Mouse (Mus musculus) 3134 (cell line): ENCODE results near the gene Fam83b.
A peak's percentile ranks its signal among the peaks of the same experiment; 100 is the strongest.

Source experiments
- DNase-seq: peaks from one replicate; pipeline ENCODE4 v3.0.0-alpha.2; 2011; ENCODE audit warnings: low spot score; ENCODE audit not compliant: insufficient read length; ENCODE audit errors: extremely low read depth

Fam83b gene

GRCm38 (mm10) chr9:76566515-76567280, at the start of gene Fam83b:
Gene Fam83b, minus strand, starts transcription at chr9:76567116.
- DNase-seq = peak; percentile 1

- DNase-seq = no peak
Observed at GRCm38 (mm10) chr9:76614165-76614564, 47.2 kb upstream of the Fam83b start.

GRCm38 (mm10) chr9:76603744-76604143, 36.8 kb upstream of the Fam83b start:
- DNase-seq = no peak

- no peak for DNase-seq
Observed at GRCm38 (mm10) chr9:76602874-76603273, 36.0 kb upstream of the Fam83b start.

GRCm38 (mm10) chr9:76597395-76597794, 30.5 kb upstream of the Fam83b start:
- DNase-seq = no peak

- no peak for DNase-seq
Observed at GRCm38 (mm10) chr9:76593841-76594240, 26.9 kb upstream of the Fam83b start.

GRCm38 (mm10) chr9:76583943-76584342, 17.0 kb upstream of the Fam83b start:
- no peak for DNase-seq

- no peak for DNase-seq
Observed at GRCm38 (mm10) chr9:76581966-76582365, 15.1 kb upstream of the Fam83b start.

- peak; percentile 1 for DNase-seq
Observed at GRCm38 (mm10) chr9:76567281-76567655, 352 bp upstream of the Fam83b start.

GRCm38 (mm10) chr9:76565656-76566055, 1.3 kb downstream of the Fam83b start:
- DNase-seq = no peak

GRCm38 (mm10) chr9:76564071-76564470, 2.8 kb downstream of the Fam83b start:
- no peak for DNase-seq

- no peak for DNase-seq
Observed at GRCm38 (mm10) chr9:76562794-76563193, 4.1 kb downstream of the Fam83b start.

GRCm38 (mm10) chr9:76559240-76559639, 7.7 kb downstream of the Fam83b start:
- DNase-seq = no peak

GRCm38 (mm10) chr9:76553758-76554157, 13.2 kb downstream of the Fam83b start:
- DNase-seq = no peak

- no peak for DNase-seq
Observed at GRCm38 (mm10) chr9:76553115-76553514, 13.8 kb downstream of the Fam83b start.

- no peak for DNase-seq
Observed at GRCm38 (mm10) chr9:76546714-76547113, 20.2 kb downstream of the Fam83b start.

GRCm38 (mm10) chr9:76540684-76541083, 26.2 kb downstream of the Fam83b start:
- DNase-seq = no peak

GRCm38 (mm10) chr9:76539953-76540621, 26.8 kb downstream of the Fam83b start:
- DNase-seq = no peak

- DNase-seq = no peak
Observed at GRCm38 (mm10) chr9:76539271-76539670, 27.6 kb downstream of the Fam83b start.

- no peak for DNase-seq
Observed at GRCm38 (mm10) chr9:76536032-76536431, 30.9 kb downstream of the Fam83b start.

GRCm38 (mm10) chr9:76532403-76532802, 34.5 kb downstream of the Fam83b start:
- DNase-seq = no peak

- no peak for DNase-seq
Observed at GRCm38 (mm10) chr9:76531368-76531767, 35.5 kb downstream of the Fam83b start.
